Mouse (Mus musculus): ENCODE data around the gene Myo1h.

Gene Myo1h

GRCm38 (mm10) chr5:114288874-114289273 is at the start of gene Myo1h:
TSS of gene Myo1h (plus strand) at chr5:114289166.
- no peak for DNase-seq (ENCODE audit: extremely low read depth, low read depth, low spot score)

- no peak for DNase-seq (ENCODE audit: extremely low read depth, low read depth, low spot score)
Observed at GRCm38 (mm10) chr5:114239737-114240136, 49.2 kb upstream of the Myo1h start.

GRCm38 (mm10) chr5:114246465-114246864 is 42.5 kb upstream of the Myo1h start:
- DNase-seq (ENCODE audit: extremely low read depth, low read depth, low spot score) = no peak

GRCm38 (mm10) chr5:114248174-114248589 is 40.8 kb upstream of the Myo1h start:
- no peak for DNase-seq (ENCODE audit: extremely low read depth, low read depth, low spot score)

- no peak for DNase-seq (ENCODE audit: extremely low read depth, low read depth, low spot score)
Observed at GRCm38 (mm10) chr5:114259495-114259894, 29.5 kb upstream of the Myo1h start.

GRCm38 (mm10) chr5:114261494-114261893 is 27.5 kb upstream of the Myo1h start:
- DNase-seq (ENCODE audit: extremely low read depth, low read depth, low spot score) = no peak

GRCm38 (mm10) chr5:114264030-114264459 is 24.9 kb upstream of the Myo1h start:
- no peak for DNase-seq (ENCODE audit: extremely low read depth, low read depth, low spot score)

- no peak for DNase-seq (ENCODE audit: extremely low read depth, low read depth, low spot score)
Observed at GRCm38 (mm10) chr5:114264791-114265190, 24.2 kb upstream of the Myo1h start.

- no peak for DNase-seq (ENCODE audit: extremely low read depth, low read depth, low spot score)
Observed at GRCm38 (mm10) chr5:114268646-114269045, 20.3 kb upstream of the Myo1h start.

GRCm38 (mm10) chr5:114269499-114269898 is 19.5 kb upstream of the Myo1h start:
- no peak for DNase-seq (ENCODE audit: extremely low read depth, low read depth, low spot score)

- DNase-seq (ENCODE audit: extremely low read depth, low read depth, low spot score) = no peak
Observed at GRCm38 (mm10) chr5:114269984-114270383, 19.0 kb upstream of the Myo1h start.

GRCm38 (mm10) chr5:114273693-114274402 is 15.1 kb upstream of the Myo1h start, which contains the start of gene Foxn4:
TSS of gene Foxn4 (minus strand) at chr5:114273807.
- DNase-seq (ENCODE audit: extremely low read depth, low read depth, low spot score) = no peak

- DNase-seq (ENCODE audit: extremely low read depth, low read depth, low spot score) = no peak
Observed at GRCm38 (mm10) chr5:114275339-114275738, 13.6 kb upstream of the Myo1h start.

GRCm38 (mm10) chr5:114275991-114276390 is 13.0 kb upstream of the Myo1h start:
- DNase-seq (ENCODE audit: extremely low read depth, low read depth, low spot score) = no peak

GRCm38 (mm10) chr5:114279382-114280143 is 9.4 kb upstream of the Myo1h start:
- DNase-seq (ENCODE audit: extremely low read depth, low read depth, low spot score) = no peak

- DNase-seq (ENCODE audit: extremely low read depth, low read depth, low spot score) = no peak
Observed at GRCm38 (mm10) chr5:114282346-114282745, 6.6 kb upstream of the Myo1h start.

GRCm38 (mm10) chr5:114284604-114285397 is 4.2 kb upstream of the Myo1h start:
- no peak for DNase-seq (ENCODE audit: extremely low read depth, low read depth, low spot score)

GRCm38 (mm10) chr5:114285398-114285700 is 3.6 kb upstream of the Myo1h start:
- no peak for DNase-seq (ENCODE audit: extremely low read depth, low read depth, low spot score)

- DNase-seq (ENCODE audit: extremely low read depth, low read depth, low spot score) = no peak
Observed at GRCm38 (mm10) chr5:114286102-114286501, 2.9 kb upstream of the Myo1h start.

GRCm38 (mm10) chr5:114286872-114287571 is 1.9 kb upstream of the Myo1h start:
- DNase-seq (ENCODE audit: extremely low read depth, low read depth, low spot score) = no peak

- no peak for DNase-seq (ENCODE audit: extremely low read depth, low read depth, low spot score)
Observed at GRCm38 (mm10) chr5:114288396-114288795, 570 bp upstream of the Myo1h start.

Data from fat pad, adult 2 months (tissue).